Mouse (Mus musculus): ENCODE results near the gene Dok3. TPM values are rescaled to one million over a fixed set of nuclear protein-coding genes. Genes with fewer than 3 reads are reported as not detected.
"Not testable (repeated sequence)": the region's sequence is repeated elsewhere in the genome, so short reads cannot be mapped to it uniquely, and the experiment has no call there.

Gene Dok3
- polyA plus RNA-seq (2014; fragmentation: Nextera tagmentation; extraction: Ambion mirVana), result 2.1 and 2.4 TPM in 2 replicates

GRCm38 (mm10) chr13:55529198-55529915, at the start of gene Dok3:
TSS of gene Dok3 (minus strand) at chr13:55529296.
- H3K36me3 ChIP-seq (ENCODE audit: control insufficient read depth, insufficient read depth, low read length), result peaks cover 49% of the 10 kb centered on the region
- 77% methylated on average over 8 of the region's 8 CpGs for WGBS

GRCm38 (mm10) chr13:55578086-55578485, 49.0 kb upstream of the Dok3 start:
- H3K4me3 ChIP-seq (ENCODE audit: low read depth, low read length), result no peak overlapping the region
- H3K9ac ChIP-seq (replicated peaks; ENCODE audit: low read depth, low read length), result no peak overlapping the region
- no peak overlapping the region for H3K4me2 ChIP-seq (replicated peaks; ENCODE audit: low read depth, low read length)
- H3K36me3 ChIP-seq (ENCODE audit: control insufficient read depth, insufficient read depth, low read length), result no peaks in the 10 kb centered on the region
- no peaks in the 10 kb centered on the region for H3K27me3 ChIP-seq (ENCODE audit: control insufficient read depth, insufficient read depth, low read length)
- WGBS, result 75% methylated on average over 4 of the region's 4 CpGs
- H3K4me1 ChIP-seq (ENCODE audit: control insufficient read depth, insufficient read depth, low read length), result no peaks in the 10 kb centered on the region
- no peaks in the 10 kb centered on the region; the same call in 1 of the 2 replicates for H3K9me3 ChIP-seq (ENCODE audit: control insufficient read depth, low read depth, low read length)
- H3K27ac ChIP-seq (ENCODE audit: low read length), result no peak overlapping the region
- ATAC-seq (ENCODE audit: insufficient number of reproducible peaks, insufficient read depth, low FRiP score, low read depth), result no peak

More at GRCm38 (mm10) chr13:55529198-55529915, at the start of gene Dok3:
- Histone ChIP-seq H3K27me3 (ENCODE audit: control insufficient read depth, insufficient read depth, low read length) (no peaks in the 10 kb centered on the region), H3K4me2 (replicated peaks; ENCODE audit: low read depth, low read length) (no peak within 1 kb of the TSS), H3K27ac (ENCODE audit: low read length) (no peak within 1 kb of the TSS), H3K9me3 (ENCODE audit: control insufficient read depth, low read depth, low read length) (no peaks in the 10 kb centered on the region), H3K9ac (replicated peaks; ENCODE audit: low read depth, low read length) (no peak within 1 kb of the TSS), H3K4me3 (ENCODE audit: low read depth, low read length) (no peak within 1 kb of the TSS), H3K4me1 (ENCODE audit: control insufficient read depth, insufficient read depth, low read length) (no peaks in the 10 kb centered on the region)
- ATAC-seq (ENCODE audit: insufficient number of reproducible peaks, insufficient read depth, low FRiP score, low read depth), result no peak

GRCm38 (mm10) chr13:55576872-55577271, 47.8 kb upstream of the Dok3 start:
- WGBS, result 78% methylated on average over 6 of the region's 7 CpGs

GRCm38 (mm10) chr13:55575932-55576331, 46.8 kb upstream of the Dok3 start:
- 50% methylated on average over 5 of the region's 5 CpGs for WGBS
- no peaks in the 10 kb centered on the region for H3K27me3 ChIP-seq (ENCODE audit: control insufficient read depth, insufficient read depth, low read length)
- no peak overlapping the region for H3K4me3 ChIP-seq (ENCODE audit: low read depth, low read length)
- no peak overlapping the region for H3K27ac ChIP-seq (ENCODE audit: low read length)
- no peak overlapping the region for H3K9ac ChIP-seq (replicated peaks; ENCODE audit: low read depth, low read length)
- no peaks in the 10 kb centered on the region for H3K4me1 ChIP-seq (ENCODE audit: control insufficient read depth, insufficient read depth, low read length)
- no peak for ATAC-seq (ENCODE audit: insufficient number of reproducible peaks, insufficient read depth, low FRiP score, low read depth)
- no peaks in the 10 kb centered on the region; the same call in 1 of the 2 replicates for H3K9me3 ChIP-seq (ENCODE audit: control insufficient read depth, low read depth, low read length)
- H3K4me2 ChIP-seq (replicated peaks; ENCODE audit: low read depth, low read length), result no peak overlapping the region
- H3K36me3 ChIP-seq (ENCODE audit: control insufficient read depth, insufficient read depth, low read length), result no peaks in the 10 kb centered on the region

More at GRCm38 (mm10) chr13:55576872-55577271, 47.8 kb upstream of the Dok3 start:
- not testable (repeated sequence) for H3K4me2 ChIP-seq (replicated peaks; ENCODE audit: low read depth, low read length); ATAC-seq (ENCODE audit: insufficient number of reproducible peaks, insufficient read depth, low FRiP score, low read depth); H3K27me3 ChIP-seq (ENCODE audit: control insufficient read depth, insufficient read depth, low read length); H3K9ac ChIP-seq (replicated peaks; ENCODE audit: low read depth, low read length); H3K4me3 ChIP-seq (ENCODE audit: low read depth, low read length); H3K4me1 ChIP-seq (ENCODE audit: control insufficient read depth, insufficient read depth, low read length); H3K9me3 ChIP-seq (ENCODE audit: control insufficient read depth, low read depth, low read length); H3K36me3 ChIP-seq (ENCODE audit: control insufficient read depth, insufficient read depth, low read length); H3K27ac ChIP-seq (ENCODE audit: low read length)

GRCm38 (mm10) chr13:55574321-55574720, 45.2 kb upstream of the Dok3 start:
- H3K4me3 ChIP-seq (ENCODE audit: low read depth, low read length), result no peak overlapping the region
- no peak overlapping the region for H3K9ac ChIP-seq (replicated peaks; ENCODE audit: low read depth, low read length)
- no peaks in the 10 kb centered on the region for H3K27me3 ChIP-seq (ENCODE audit: control insufficient read depth, insufficient read depth, low read length)
- no peaks in the 10 kb centered on the region for H3K36me3 ChIP-seq (ENCODE audit: control insufficient read depth, insufficient read depth, low read length)
- no peaks in the 10 kb centered on the region; the same call in 1 of the 2 replicates for H3K9me3 ChIP-seq (ENCODE audit: control insufficient read depth, low read depth, low read length)
- H3K4me2 ChIP-seq (replicated peaks; ENCODE audit: low read depth, low read length), result no peak overlapping the region
- H3K4me1 ChIP-seq (ENCODE audit: control insufficient read depth, insufficient read depth, low read length), result peaks cover 7% of the 10 kb centered on the region
- no peak for ATAC-seq (ENCODE audit: insufficient number of reproducible peaks, insufficient read depth, low FRiP score, low read depth)
- no peak overlapping the region for H3K27ac ChIP-seq (ENCODE audit: low read length)
- 74% methylated on average over 5 of the region's 5 CpGs for WGBS

- Histone ChIP-seq H3K27me3 (ENCODE audit: control insufficient read depth, insufficient read depth, low read length) (no peaks in the 10 kb centered on the region), H3K4me3 (ENCODE audit: low read depth, low read length) (no peak within 1 kb of the TSS), H3K9me3 (ENCODE audit: control insufficient read depth, low read depth, low read length) (no peaks in the 10 kb centered on the region; the same call in 1 of the 2 replicates), H3K4me1 (ENCODE audit: control insufficient read depth, insufficient read depth, low read length) (peaks cover 10% of the 10 kb centered on the region), H3K4me2 (replicated peaks; ENCODE audit: low read depth, low read length) (no peak within 1 kb of the TSS), H3K27ac (ENCODE audit: low read length) (no peak within 1 kb of the TSS), H3K36me3 (ENCODE audit: control insufficient read depth, insufficient read depth, low read length) (no peaks in the 10 kb centered on the region; the same call in 1 of the 2 replicates), H3K9ac (replicated peaks; ENCODE audit: low read depth, low read length) (no peak within 1 kb of the TSS)
- 95% methylated on average over 2 of the region's 2 CpGs for WGBS
- ATAC-seq (ENCODE audit: insufficient number of reproducible peaks, insufficient read depth, low FRiP score, low read depth), result no peak
Observed at GRCm38 (mm10) chr13:55573432-55573831, 44.3 kb upstream of the Dok3 start, which contains the start of gene Tmed9. TSS of gene Tmed9 (plus strand) at chr13:55573732.

GRCm38 (mm10) chr13:55571977-55572376, 42.9 kb upstream of the Dok3 start:
- H3K27ac ChIP-seq (ENCODE audit: low read length), result no peak overlapping the region
- WGBS, result 76% methylated on average over 2 of the region's 2 CpGs
- H3K9ac ChIP-seq (replicated peaks; ENCODE audit: low read depth, low read length), result no peak overlapping the region; the same call in 1 of the 2 replicates
- H3K36me3 ChIP-seq (ENCODE audit: control insufficient read depth, insufficient read depth, low read length), result no peaks in the 10 kb centered on the region; the same call in 1 of the 2 replicates
- no peaks in the 10 kb centered on the region; the same call in 1 of the 2 replicates for H3K9me3 ChIP-seq (ENCODE audit: control insufficient read depth, low read depth, low read length)
- no peak overlapping the region for H3K4me3 ChIP-seq (ENCODE audit: low read depth, low read length)
- ATAC-seq (ENCODE audit: insufficient number of reproducible peaks, insufficient read depth, low FRiP score, low read depth), result no peak
- H3K27me3 ChIP-seq (ENCODE audit: control insufficient read depth, insufficient read depth, low read length), result no peaks in the 10 kb centered on the region
- H3K4me2 ChIP-seq (replicated peaks; ENCODE audit: low read depth, low read length), result no peak overlapping the region
- peaks cover 13% of the 10 kb centered on the region for H3K4me1 ChIP-seq (ENCODE audit: control insufficient read depth, insufficient read depth, low read length)

- Histone ChIP-seq H3K27ac (ENCODE audit: low read length) (peak within 1 kb of the TSS; percentile 88), H3K4me1 (ENCODE audit: control insufficient read depth, insufficient read depth, low read length) (peaks cover 13% of the 10 kb centered on the region), H3K27me3 (ENCODE audit: control insufficient read depth, insufficient read depth, low read length) (no peaks in the 10 kb centered on the region), H3K9ac (replicated peaks; ENCODE audit: low read depth, low read length) (peak within 1 kb of the TSS; percentile 95), H3K36me3 (ENCODE audit: control insufficient read depth, insufficient read depth, low read length) (peaks cover 2% of the 10 kb centered on the region), H3K4me3 (ENCODE audit: low read depth, low read length) (peak within 1 kb of the TSS; percentile 88), H3K4me2 (replicated peaks; ENCODE audit: low read depth, low read length) (peak within 1 kb of the TSS; percentile 92), H3K9me3 (ENCODE audit: control insufficient read depth, low read depth, low read length) (no peaks in the 10 kb centered on the region; the same call in 1 of the 2 replicates)
- 2% methylated on average over 42 of the region's 47 CpGs for WGBS
- peak; percentile 93 for ATAC-seq (ENCODE audit: insufficient number of reproducible peaks, insufficient read depth, low FRiP score, low read depth)
Observed at GRCm38 (mm10) chr13:55571027-55571751, 42.1 kb upstream of the Dok3 start, which contains the start of gene Fam193b. TSS of gene Fam193b (minus strand) at chr13:55571120.

Measured in stomach, embryonic 14.5 days (tissue).